Mouse (Mus musculus): ENCODE results near the gene Cyb561d1. TPM values are rescaled to one million over a fixed set of nuclear protein-coding genes. Genes with fewer than 3 reads are reported as not detected.

Cyb561d1 gene
- polyA plus RNA-seq, 1 experiment from 2014 or later, result 2.0 TPM

Other genes with a start within 250 kb of the Cyb561d1 start
- not detected in 2 replicates for gene Gstm3, start 231.9 kb downstream of the Cyb561d1 start, polyA plus RNA-seq (2014; fragmentation: Nextera tagmentation; extraction: Ambion mirVana)
- gene Gstm2, start 214.8 kb downstream of the Cyb561d1 start, polyA plus RNA-seq (2014; fragmentation: Nextera tagmentation; extraction: Ambion mirVana), result 1.2 and 6.6 TPM in 2 replicates
- 123 and 186 TPM in 2 replicates for gene Gstm1, start 183.2 kb downstream of the Cyb561d1 start, polyA plus RNA-seq (2014; fragmentation: Nextera tagmentation; extraction: Ambion mirVana)
- 17.7 and 18.6 TPM in 2 replicates for gene Gstm4, start 156.3 kb downstream of the Cyb561d1 start, polyA plus RNA-seq (2014; fragmentation: Nextera tagmentation; extraction: Ambion mirVana)
- gene Ampd2, start 114.6 kb downstream of the Cyb561d1 start, polyA plus RNA-seq (2014; fragmentation: Nextera tagmentation; extraction: Ambion mirVana), result 51.7 and 53.5 TPM in 2 replicates
- 0.24 TPM in 1 of 2 replicates, not detected in the other for gene Gnat2, start 108.4 kb downstream of the Cyb561d1 start, polyA plus RNA-seq (2014; fragmentation: Nextera tagmentation; extraction: Ambion mirVana)
- gene Gnai3, start 55.1 kb downstream of the Cyb561d1 start, polyA plus RNA-seq (2014; fragmentation: Nextera tagmentation; extraction: Ambion mirVana), result 108 and 141 TPM in 2 replicates
- gene Gpr61, start 46.3 kb downstream of the Cyb561d1 start, polyA plus RNA-seq (2014; fragmentation: Nextera tagmentation; extraction: Ambion mirVana), result 2.7 and 4.5 TPM in 2 replicates
- gene Amigo1, start 14.9 kb downstream of the Cyb561d1 start, polyA plus RNA-seq (2014; fragmentation: Nextera tagmentation; extraction: Ambion mirVana), result 11.2 TPM in 2 replicates
- 22.0 and 24.0 TPM in 2 replicates for gene Atxn7l2, start 9.7 kb upstream of the Cyb561d1 start, polyA plus RNA-seq (2014; fragmentation: Nextera tagmentation; extraction: Ambion mirVana)
- 0.14 and 0.32 TPM in 2 replicates for gene Sypl2, start 25.4 kb upstream of the Cyb561d1 start, polyA plus RNA-seq (2014; fragmentation: Nextera tagmentation; extraction: Ambion mirVana)
- gene Psma5, start 55.7 kb upstream of the Cyb561d1 start, polyA plus RNA-seq (2014; fragmentation: Nextera tagmentation; extraction: Ambion mirVana), result 243 TPM in 2 replicates
- 19.4 and 26.7 TPM in 2 replicates for gene Sort1, start 82.9 kb upstream of the Cyb561d1 start, polyA plus RNA-seq (2014; fragmentation: Nextera tagmentation; extraction: Ambion mirVana)
- 0.48 TPM in 1 of 2 replicates, not detected in the other for gene Mybphl, start 163.7 kb upstream of the Cyb561d1 start, polyA plus RNA-seq (2014; fragmentation: Nextera tagmentation; extraction: Ambion mirVana)
- gene Psrc1, start 182.6 kb upstream of the Cyb561d1 start, polyA plus RNA-seq (2014; fragmentation: Nextera tagmentation; extraction: Ambion mirVana), result 3.2 and 3.5 TPM in 2 replicates
- gene Celsr2, start 214.3 kb upstream of the Cyb561d1 start, polyA plus RNA-seq (2014; fragmentation: Nextera tagmentation; extraction: Ambion mirVana), result 50.4 and 56.7 TPM in 2 replicates
- gene Sars, start 244.0 kb upstream of the Cyb561d1 start, polyA plus RNA-seq (2014; fragmentation: Nextera tagmentation; extraction: Ambion mirVana), result 223 and 244 TPM in 2 replicates

Measured in neural tube, embryonic 14.5 days (tissue).